Mouse (Mus musculus) spleen, adult 2 months (tissue): ENCODE measurements around the gene Ppt2.

Source experiments
- CTCF ChIP-seq: fragments of 200-500 bp; IDR thresholded peaks from 2 replicates; pipeline ENCODE4 v1.5.1; 2011; ENCODE audit warnings: mild to moderate bottlenecking, inconsistent platforms; ENCODE audit not compliant: insufficient read depth, insufficient read length, insufficient replicate concordance; ENCODE audit errors: extremely low read depth
- POLR2A ChIP-seq: fragments of 200-500 bp; IDR thresholded peaks from 2 replicates; pipeline ENCODE4 v1.6.1; 2011; ENCODE audit warnings: low read depth, low read length, inconsistent platforms

- TF ChIP-seq CTCF (no peak), POLR2A (no peak)
Observed at GRCm38 (mm10) chr17:34652546-34652945, 24.2 kb upstream of the Ppt2 start.
